Mouse (Mus musculus): Measurements from ENCODE around the gene Gcnt2. TPM values are rescaled to one million over a fixed set of nuclear protein-coding genes. Genes with fewer than 3 reads are reported as not detected.
"Not testable (repeated sequence)": the region's sequence is repeated elsewhere in the genome, so short reads cannot be mapped to it uniquely, and the experiment has no call there.

Gcnt2 gene
- polyA plus RNA-seq, 1 experiment: 9.2 TPM

- no peaks in the 10 kb centered on the region for H3K27me3 ChIP-seq (replicated peaks; ENCODE audit: control insufficient read depth, insufficient read depth, low read length)
- 92% methylated on average over 11 of the region's 11 CpGs for WGBS
- no peak overlapping the region for H3K27ac ChIP-seq (ENCODE audit: insufficient read depth, low read depth, low read length)
- no peaks in the 10 kb centered on the region for H3K36me3 ChIP-seq (ENCODE audit: control insufficient read depth, insufficient read depth, low read length)
- no peak for TF ChIP-seq CTCF (conservative IDR thresholded peaks at IDR 0.05; ENCODE audit: insufficient read depth, insufficient read length, low read depth, low read length)
- TF ChIP-seq POLR2A (IDR thresholded peaks at IDR 0.05; ENCODE audit: low read depth, low read length): no peak
- no peak overlapping the region for H3K4me3 ChIP-seq (ENCODE audit: insufficient read depth, low read depth, low read length)
- H3K4me1 ChIP-seq (ENCODE audit: control insufficient read depth, insufficient read depth, low read length): peaks cover 7% of the 10 kb centered on the region; the same call in 1 of the 2 replicates
- no peak for DNase-seq
Observed at GRCm38 (mm10) chr13:40922311-40922877, 62.8 kb downstream of the Gcnt2 start.

GRCm38 (mm10) chr13:40923756-40924315 lies 64.3 kb downstream of the Gcnt2 start:
- TF ChIP-seq POLR2A (IDR thresholded peaks at IDR 0.05; ENCODE audit: low read depth, low read length) (no peak), CTCF (conservative IDR thresholded peaks at IDR 0.05; ENCODE audit: insufficient read depth, insufficient read length, low read depth, low read length) (no peak)
- Histone ChIP-seq H3K27me3 (replicated peaks; ENCODE audit: control insufficient read depth, insufficient read depth, low read length) (no peaks in the 10 kb centered on the region), H3K27ac (ENCODE audit: insufficient read depth, low read depth, low read length) (no peak overlapping the region), H3K36me3 (ENCODE audit: control insufficient read depth, insufficient read depth, low read length) (no peaks in the 10 kb centered on the region), H3K4me1 (ENCODE audit: control insufficient read depth, insufficient read depth, low read length) (peaks cover 7% of the 10 kb centered on the region; the same call in 1 of the 2 replicates), H3K4me3 (ENCODE audit: insufficient read depth, low read depth, low read length) (no peak overlapping the region)
- WGBS: 75% methylated on average over 4 of the region's 4 CpGs
- DNase-seq: no peak

GRCm38 (mm10) chr13:40928192-40928898 lies 68.8 kb downstream of the Gcnt2 start:
- TF ChIP-seq POLR2A (IDR thresholded peaks at IDR 0.05; ENCODE audit: low read depth, low read length) (no peak), CTCF (conservative IDR thresholded peaks at IDR 0.05; ENCODE audit: insufficient read depth, insufficient read length, low read depth, low read length) (no peak)
- 49% methylated on average over 9 of the region's 9 CpGs for WGBS
- no peak overlapping the region for H3K4me3 ChIP-seq (ENCODE audit: insufficient read depth, low read depth, low read length)
- peaks cover 7% of the 10 kb centered on the region; the same call in 1 of the 2 replicates for H3K4me1 ChIP-seq (ENCODE audit: control insufficient read depth, insufficient read depth, low read length)
- no peaks in the 10 kb centered on the region for H3K27me3 ChIP-seq (replicated peaks; ENCODE audit: control insufficient read depth, insufficient read depth, low read length)
- DNase-seq: no peak
- no peaks in the 10 kb centered on the region for H3K36me3 ChIP-seq (ENCODE audit: control insufficient read depth, insufficient read depth, low read length)
- H3K27ac ChIP-seq (ENCODE audit: insufficient read depth, low read depth, low read length): 0 out of 2 replicates have a peak overlapping the region, but pooled peaks have one; percentile 16

GRCm38 (mm10) chr13:40931871-40932270 lies 72.3 kb downstream of the Gcnt2 start:
- peaks cover 26% of the 10 kb centered on the region for H3K4me1 ChIP-seq (ENCODE audit: control insufficient read depth, insufficient read depth, low read length)
- not testable (repeated sequence) for H3K27ac ChIP-seq (ENCODE audit: insufficient read depth, low read depth, low read length); H3K36me3 ChIP-seq (ENCODE audit: control insufficient read depth, insufficient read depth, low read length); H3K4me3 ChIP-seq (ENCODE audit: insufficient read depth, low read depth, low read length); H3K27me3 ChIP-seq (replicated peaks; ENCODE audit: control insufficient read depth, insufficient read depth, low read length)
- DNase-seq: peak; percentile 88
- WGBS: no CpG with 5 or more reads among the region's 2 CpGs

GRCm38 (mm10) chr13:40932573-40932972 lies 73.0 kb downstream of the Gcnt2 start:
- no peak for TF ChIP-seq CTCF (conservative IDR thresholded peaks at IDR 0.05; ENCODE audit: insufficient read depth, insufficient read length, low read depth, low read length)
- TF ChIP-seq POLR2A (IDR thresholded peaks at IDR 0.05; ENCODE audit: low read depth, low read length): no peak
- Histone ChIP-seq H3K4me3 (ENCODE audit: insufficient read depth, low read depth, low read length) (no peak overlapping the region), H3K27ac (ENCODE audit: insufficient read depth, low read depth, low read length) (peak overlapping the region; percentile 86), H3K4me1 (ENCODE audit: control insufficient read depth, insufficient read depth, low read length) (peaks cover 26% of the 10 kb centered on the region), H3K27me3 (replicated peaks; ENCODE audit: control insufficient read depth, insufficient read depth, low read length) (no peaks in the 10 kb centered on the region), H3K36me3 (ENCODE audit: control insufficient read depth, insufficient read depth, low read length) (no peaks in the 10 kb centered on the region)
- DNase-seq: peak; percentile 47
- WGBS: 59% methylated on average over 5 of the region's 5 CpGs

- no peak overlapping the region for H3K4me3 ChIP-seq (ENCODE audit: insufficient read depth, low read depth, low read length)
- H3K36me3 ChIP-seq (ENCODE audit: control insufficient read depth, insufficient read depth, low read length): no peaks in the 10 kb centered on the region
- WGBS: 50% methylated on average over 3 of the region's 3 CpGs
- peaks cover 29% of the 10 kb centered on the region for H3K4me1 ChIP-seq (ENCODE audit: control insufficient read depth, insufficient read depth, low read length)
- TF ChIP-seq CTCF (conservative IDR thresholded peaks at IDR 0.05; ENCODE audit: insufficient read depth, insufficient read length, low read depth, low read length) (no peak), POLR2A (IDR thresholded peaks at IDR 0.05; ENCODE audit: low read depth, low read length) (no peak)
- no peaks in the 10 kb centered on the region for H3K27me3 ChIP-seq (replicated peaks; ENCODE audit: control insufficient read depth, insufficient read depth, low read length)
- peak overlapping the region; percentile 35 for H3K27ac ChIP-seq (ENCODE audit: insufficient read depth, low read depth, low read length)
- DNase-seq: peak; percentile 88
Observed at GRCm38 (mm10) chr13:40934341-40934740, 74.8 kb downstream of the Gcnt2 start.

GRCm38 (mm10) chr13:40937586-40937985 lies 78.0 kb downstream of the Gcnt2 start:
- TF ChIP-seq CTCF (conservative IDR thresholded peaks at IDR 0.05; ENCODE audit: insufficient read depth, insufficient read length, low read depth, low read length): no peak
- no peak overlapping the region for H3K27ac ChIP-seq (ENCODE audit: insufficient read depth, low read depth, low read length)
- peaks cover 29% of the 10 kb centered on the region for H3K4me1 ChIP-seq (ENCODE audit: control insufficient read depth, insufficient read depth, low read length)
- H3K27me3 ChIP-seq (replicated peaks; ENCODE audit: control insufficient read depth, insufficient read depth, low read length): no peaks in the 10 kb centered on the region
- H3K4me3 ChIP-seq (ENCODE audit: insufficient read depth, low read depth, low read length): no peak overlapping the region
- no peaks in the 10 kb centered on the region for H3K36me3 ChIP-seq (ENCODE audit: control insufficient read depth, insufficient read depth, low read length)
- DNase-seq: no peak
- 96% methylated on average over 5 of the region's 5 CpGs for WGBS
